Mouse (Mus musculus) forebrain, embryonic 14.5 days (tissue): ENCODE measurements at regions not wholly inside any gene's neighbourhood (a gene's known extent, or its start where the extent isn't known, plus 50 kb on each side); places are given as distances from the start of the nearest gene placed in this dataset.
A peak's percentile ranks its signal among the peaks of the same experiment; 100 is the strongest.

Experiments
- ATAC-seq: fragments of 200-750 bp; cut with Nextera tagmentation; 2 replicates; pipeline ENCODE4 v1.8.0; 2017; ENCODE audit warnings: mild to moderate bottlenecking, moderate library complexity
- DNase-seq: peaks from one replicate; pipeline ENCODE4 v3.0.0-alpha.2; 2015; ENCODE audit warnings: low spot score
- H3K27ac ChIP-seq: fragments of 300-500 bp; sonication (generic); 2 replicates; pipeline ENCODE4 v1.5.1; 2014; ENCODE audit warnings: low read depth, mild to moderate bottlenecking, control low read depth, low read length, moderate library complexity
- H3K27me3 ChIP-seq: fragments of 300-500 bp; sonication (generic); replicated peaks from 2 replicates; pipeline ENCODE4 v1.6.1; 2014; ENCODE audit warnings: low read length, control low read depth, mixed read lengths; ENCODE audit not compliant: control insufficient read depth, insufficient read depth
- H3K36me3 ChIP-seq: fragments of 300-500 bp; sonication (generic); 2 replicates; pipeline ENCODE4 v1.6.1; 2014; ENCODE audit warnings: low read length, control low read depth; ENCODE audit not compliant: control insufficient read depth, insufficient read depth
- H3K4me1 ChIP-seq: fragments of 300-500 bp; sonication (generic); 2 replicates; pipeline ENCODE4 v1.6.1; 2014; ENCODE audit warnings: antibody characterized with exemption, low read length, control low read depth; ENCODE audit not compliant: control insufficient read depth, insufficient read depth
- H3K4me2 ChIP-seq: fragments of 300-500 bp; sonication (generic); 2 replicates; pipeline ENCODE4 v1.6.1; 2014; ENCODE audit warnings: mild to moderate bottlenecking, control low read depth, low read length
- H3K4me3 ChIP-seq: fragments of 300-500 bp; sonication (generic); 2 replicates; pipeline ENCODE4 v1.5.1; 2014; ENCODE audit warnings: low read depth, low read length, control low read depth
- H3K9ac ChIP-seq: fragments of 300-500 bp; sonication (generic); 2 replicates; pipeline ENCODE4 v1.6.1; 2014; ENCODE audit warnings: mild to moderate bottlenecking, low read length, control low read depth, moderate library complexity
- H3K9me3 ChIP-seq: fragments of 300-500 bp; sonication (generic); replicated peaks from 2 replicates; pipeline ENCODE4 v1.6.1; 2016; ENCODE audit warnings: low read length, control low read depth, mixed read lengths; ENCODE audit not compliant: control insufficient read depth
- WGBS: fragments of 180-500 bp; shearing (Covaris S2); extraction: QIAGEN DNeasy Blood & Tissue Kit; methylation state at CpG from one replicate; pipeline ENCODE4 v1.1.7; 2014; 5-methylcytosine and 5-hydroxymethylcytosine counted together

DNA sequence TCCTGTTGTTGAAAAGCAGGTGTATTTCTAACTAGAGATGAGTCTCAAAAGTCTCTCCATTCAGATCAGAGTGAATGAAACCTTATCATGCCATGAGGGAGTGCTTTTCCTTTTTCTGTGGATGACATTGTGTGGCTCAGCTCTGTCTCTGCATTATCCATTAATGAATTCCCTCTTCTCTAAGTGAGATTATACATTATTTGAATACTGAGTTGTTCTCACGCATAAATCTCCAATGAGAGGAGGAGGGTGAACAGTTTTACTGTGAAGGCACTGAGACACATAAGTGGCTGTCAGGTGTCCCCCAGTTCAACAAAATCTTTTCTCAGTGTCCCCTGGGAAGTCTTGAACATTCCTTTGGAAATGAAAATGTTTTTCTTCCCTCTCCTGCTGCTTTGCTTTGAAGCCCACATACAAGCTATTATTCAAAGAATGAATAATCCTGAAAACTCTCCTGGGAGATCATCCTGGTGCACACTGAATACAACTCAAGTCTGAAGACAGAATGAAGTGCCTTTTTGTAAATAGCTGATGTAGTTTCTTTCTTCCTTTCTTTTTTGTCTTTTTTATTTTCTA lies 537.2 kb upstream of the Pcdh9 start:
- no peak overlapping the region for H3K27ac ChIP-seq
- H3K4me1 ChIP-seq: no peaks in the 10 kb centered on the region
- ATAC-seq: 0 out of 2 replicates have a peak, but pooled peaks have one; percentile 23
- no peaks in the 10 kb centered on the region for H3K9me3 ChIP-seq
- no peak overlapping the region for H3K9ac ChIP-seq
- H3K4me2 ChIP-seq: no peak overlapping the region
- no peak overlapping the region for H3K4me3 ChIP-seq
- no peaks in the 10 kb centered on the region for H3K27me3 ChIP-seq
- H3K36me3 ChIP-seq: no peaks in the 10 kb centered on the region
- 24% methylated on average over 1 of the region's 1 CpGs for WGBS
- DNase-seq: peak; percentile 35
